Mouse (Mus musculus) heart, embryonic 15.5 days (tissue): ENCODE results near the gene Cog4. TPM values are rescaled to one million over a fixed set of nuclear protein-coding genes. Genes with fewer than 3 reads are reported as not detected.
"Not testable (repeated sequence)": the region's sequence is repeated elsewhere in the genome, so short reads cannot be mapped to it uniquely, and the experiment has no call there.

Experiments used
- ATAC-seq: fragments of 200-750 bp; cut with Nextera tagmentation; replicated peaks from 2 replicates; pipeline ENCODE4 v1.8.0; 2017; ENCODE audit warnings: low read depth, moderate TSS enrichment; ENCODE audit not compliant: insufficient number of reproducible peaks, insufficient read depth, low FRiP score
- H3K27ac ChIP-seq: fragments of 300-500 bp; sonication (generic); 2 replicates; pipeline ENCODE4 v1.5.1; 2015; ENCODE audit warnings: mild to moderate bottlenecking, inconsistent platforms
- H3K27me3 ChIP-seq: fragments of 300-500 bp; sonication (generic); 2 replicates; pipeline ENCODE4 v1.6.1; 2015; ENCODE audit warnings: inconsistent platforms
- H3K36me3 ChIP-seq: fragments of 300-500 bp; sonication (generic); 2 replicates; pipeline ENCODE4 v1.6.1; 2015; ENCODE audit warnings: mild to moderate bottlenecking, inconsistent platforms
- H3K4me1 ChIP-seq: fragments of 300-500 bp; sonication (generic); replicated peaks from 2 replicates; pipeline ENCODE4 v1.6.1; 2015; ENCODE audit warnings: inconsistent platforms
- H3K4me2 ChIP-seq: fragments of 300-500 bp; sonication (generic); 2 replicates; pipeline ENCODE4 v1.6.1; 2015; ENCODE audit warnings: inconsistent platforms, mild to moderate bottlenecking, moderate library complexity
- H3K4me3 ChIP-seq: fragments of 300-500 bp; sonication (generic); 2 replicates; pipeline ENCODE4 v1.5.1; 2015; ENCODE audit warnings: mild to moderate bottlenecking, inconsistent platforms
- H3K9ac ChIP-seq: fragments of 300-500 bp; sonication (generic); 2 replicates; pipeline ENCODE4 v1.6.1; 2015; ENCODE audit warnings: mild to moderate bottlenecking, inconsistent platforms
- H3K9me3 ChIP-seq: fragments of 300-500 bp; sonication (generic); replicated peaks from 2 replicates; pipeline ENCODE4 v1.6.1; 2016; ENCODE audit warnings: inconsistent platforms
- WGBS: fragments of 180-500 bp; shearing (Covaris S2); methylation state at CpG from one replicate; pipeline ENCODE4 v1.1.7; 2015; ENCODE audit warnings: mixed read lengths; 5-methylcytosine and 5-hydroxymethylcytosine counted together
- polyA plus RNA-seq: library from polyadenylated mRNA; unstranded; fragments of >200 nt; fragmentation: Nextera tagmentation; extraction: Ambion mirVana; gene quantifications from 2 replicates; pipeline ENCODE4 v1.2.1, GENCODE M21; 2015

Cog4 gene
- polyA plus RNA-seq, 1 experiment from 2014 or later, result 53.9 TPM

DNA sequence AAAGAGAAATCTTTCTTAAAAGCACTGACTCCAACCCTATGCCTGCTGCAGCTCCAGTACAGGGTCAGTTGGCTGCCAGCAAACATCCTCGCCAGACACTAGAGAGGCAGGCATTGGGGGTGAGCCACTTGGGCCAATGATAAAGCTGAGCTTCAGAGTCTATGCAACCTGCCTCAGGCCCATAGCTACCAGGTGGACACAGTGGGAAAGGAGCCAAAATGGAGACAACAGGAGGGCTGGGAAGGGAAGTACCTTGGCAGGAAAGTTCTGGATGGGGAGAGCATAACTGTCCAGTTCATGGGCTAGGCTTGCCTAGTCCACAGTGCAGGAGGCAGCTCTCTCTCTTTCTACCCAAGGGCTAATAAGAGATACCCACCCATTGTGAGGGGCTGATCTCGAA is 46.5 kb downstream of the Cog4 start:
- no peaks in the 10 kb centered on the region for H3K27me3 ChIP-seq
- no peak overlapping the region for H3K4me3 ChIP-seq
- H3K4me2 ChIP-seq, result no peak overlapping the region
- WGBS, result 93% methylated on average over 2 of the region's 2 CpGs
- H3K9me3 ChIP-seq, result no peaks in the 10 kb centered on the region
- H3K9ac ChIP-seq, result no peak overlapping the region
- no peak overlapping the region for H3K27ac ChIP-seq
- ATAC-seq, result no peak
- peaks cover 4% of the 10 kb centered on the region; the same call in 1 of the 2 replicates for H3K36me3 ChIP-seq
- H3K4me1 ChIP-seq, result 0 out of 2 replicates have a peak, but pooled peaks cover 2% of the 10 kb centered on the region

DNA sequence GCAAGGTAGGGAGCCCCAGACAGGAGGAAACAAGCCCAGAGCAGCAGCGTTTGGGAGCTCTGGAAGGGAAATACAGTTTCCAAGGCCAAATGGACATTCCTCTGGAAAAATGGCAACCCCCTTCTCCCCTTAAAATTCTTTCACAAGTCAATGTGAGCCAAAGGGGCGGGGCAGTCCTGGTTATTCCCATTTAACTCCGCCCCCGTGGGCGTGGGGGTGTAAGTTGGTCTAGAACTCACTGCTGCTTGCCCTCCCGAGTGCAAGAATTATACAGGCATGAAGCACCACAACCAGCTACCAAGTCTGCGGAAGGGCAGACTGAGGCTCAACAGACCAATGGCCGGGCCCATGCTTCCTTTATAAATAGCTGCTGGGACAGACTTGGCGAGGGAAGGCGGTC is 48.5 kb downstream of the Cog4 start:
- H3K4me1 ChIP-seq, result 0 out of 2 replicates have a peak, but pooled peaks cover 2% of the 10 kb centered on the region
- no peak overlapping the region for H3K27ac ChIP-seq
- no peak overlapping the region for H3K9ac ChIP-seq
- H3K4me2 ChIP-seq, result no peak overlapping the region
- no peaks in the 10 kb centered on the region for H3K27me3 ChIP-seq
- WGBS, result 81% methylated on average over 10 of the region's 10 CpGs
- ATAC-seq, result no peak
- H3K36me3 ChIP-seq, result peaks cover 9% of the 10 kb centered on the region; the same call in 1 of the 2 replicates
- no peaks in the 10 kb centered on the region for H3K9me3 ChIP-seq
- H3K4me3 ChIP-seq, result no peak overlapping the region

DNA sequence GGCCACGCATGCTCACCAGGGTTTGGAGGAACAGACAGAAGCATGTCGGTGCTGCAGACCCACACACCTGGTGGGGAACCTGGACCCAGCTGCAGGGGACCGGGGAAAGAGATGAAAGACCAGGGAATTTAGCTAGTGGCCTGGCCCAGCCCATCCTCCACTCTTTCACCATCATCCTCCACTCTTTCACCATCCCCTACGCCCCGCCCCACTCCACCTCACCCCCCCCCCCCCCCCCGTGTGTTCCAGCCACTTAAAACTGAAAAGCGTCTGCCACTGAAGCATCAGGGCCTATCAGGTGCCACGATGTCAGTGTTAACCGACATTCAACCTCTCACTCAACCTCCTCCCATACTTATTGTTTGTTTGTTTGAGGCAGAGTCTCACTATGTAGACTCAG is 48.9 kb downstream of the Cog4 start:
- Histone ChIP-seq H3K9ac (no peak overlapping the region), H3K4me1 (0 out of 2 replicates have a peak, but pooled peaks cover under 1% of the 10 kb centered on the region), H3K4me3 (no peak overlapping the region), H3K9me3 (no peaks in the 10 kb centered on the region), H3K27me3 (no peaks in the 10 kb centered on the region), H3K36me3 (peaks cover 9% of the 10 kb centered on the region; the same call in 1 of the 2 replicates), H3K27ac (no peak overlapping the region), H3K4me2 (no peak overlapping the region)
- no peak for ATAC-seq
- WGBS, result 60% methylated on average over 9 of the region's 9 CpGs

GRCm38 (mm10) chr8:110895812-110896211 is 49.4 kb downstream of the Cog4 start:
- Histone ChIP-seq H3K4me1 (no peaks in the 10 kb centered on the region), H3K4me3 (no peak overlapping the region), H3K9me3 (no peaks in the 10 kb centered on the region), H3K36me3 (peaks cover 9% of the 10 kb centered on the region; the same call in 1 of the 2 replicates), H3K27me3 (no peaks in the 10 kb centered on the region), H3K9ac (no peak overlapping the region), H3K4me2 (no peak overlapping the region), H3K27ac (no peak overlapping the region)
- WGBS, result 94% methylated on average over 13 of the region's 13 CpGs
- no peak for ATAC-seq

DNA sequence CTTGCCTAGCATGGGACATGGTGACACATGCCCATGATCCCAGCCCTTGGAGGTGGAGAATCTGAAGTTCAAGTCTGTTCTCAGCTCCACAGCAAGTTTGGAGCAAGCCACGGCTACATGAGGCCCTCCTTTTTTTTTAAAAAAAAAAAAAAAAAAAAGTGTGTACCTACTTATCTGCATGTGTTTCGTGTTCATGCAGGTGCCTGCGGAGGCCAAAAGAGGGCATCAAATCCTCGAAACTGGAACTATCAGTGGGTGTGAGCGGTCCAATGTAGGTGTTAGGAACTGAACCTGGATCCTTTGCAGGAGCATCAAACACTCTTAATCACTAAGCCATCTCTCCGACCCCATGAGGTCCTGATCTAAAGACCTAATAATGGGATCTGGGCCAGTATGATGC is 51.1 kb downstream of the Cog4 start:
- Histone ChIP-seq H3K27me3 (no peaks in the 10 kb centered on the region), H3K9me3 (no peaks in the 10 kb centered on the region), H3K4me1 (peaks cover 2% of the 10 kb centered on the region; the same call in 1 of the 2 replicates), H3K27ac (no peak overlapping the region), H3K36me3 (peaks cover 9% of the 10 kb centered on the region; the same call in 1 of the 2 replicates), H3K4me3 (no peak overlapping the region), H3K4me2 (no peak overlapping the region), H3K9ac (no peak overlapping the region)
- WGBS, result 92% methylated on average over 6 of the region's 6 CpGs
- no peak for ATAC-seq

DNA sequence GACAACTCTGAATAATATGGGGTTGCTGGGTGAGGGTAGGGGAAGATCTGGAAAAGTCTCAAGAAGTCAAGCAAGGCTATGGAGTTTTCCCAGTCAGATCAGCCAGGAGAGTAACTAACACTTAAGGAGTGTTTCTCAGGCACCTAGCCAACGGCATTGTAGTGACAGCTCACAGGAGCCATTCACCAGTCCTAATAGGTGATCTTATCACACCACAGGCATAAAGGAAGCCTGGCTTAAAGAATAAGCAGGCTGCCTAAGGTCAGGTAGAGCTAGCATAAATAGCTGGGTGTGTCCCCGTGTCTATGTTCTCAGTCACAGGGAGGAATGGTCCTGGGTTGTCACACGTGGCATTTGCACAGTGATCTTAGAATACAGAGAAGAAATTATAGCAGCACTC is 54.7 kb downstream of the Cog4 start:
- H3K27ac ChIP-seq, result no peak overlapping the region
- H3K27me3 ChIP-seq, result no peaks in the 10 kb centered on the region
- H3K4me2 ChIP-seq, result no peak overlapping the region
- H3K9me3 ChIP-seq, result no peaks in the 10 kb centered on the region
- no peak for ATAC-seq
- H3K4me1 ChIP-seq, result peaks cover 2% of the 10 kb centered on the region; the same call in 1 of the 2 replicates
- H3K9ac ChIP-seq, result no peak overlapping the region
- peaks cover 9% of the 10 kb centered on the region; the same call in 1 of the 2 replicates for H3K36me3 ChIP-seq
- WGBS, result 64% methylated on average over 3 of the region's 3 CpGs
- no peak overlapping the region for H3K4me3 ChIP-seq

- WGBS, result 3% methylated on average over 30 of the region's 30 CpGs
- H3K4me1 ChIP-seq, result peaks cover 2% of the 10 kb centered on the region; the same call in 1 of the 2 replicates
- peak within 1 kb of the TSS; percentile 67 for H3K4me2 ChIP-seq
- H3K4me3 ChIP-seq, result peak within 1 kb of the TSS; percentile 86
- H3K9ac ChIP-seq, result peak within 1 kb of the TSS; percentile 77
- H3K36me3 ChIP-seq, result peaks cover 9% of the 10 kb centered on the region; the same call in 1 of the 2 replicates
- no peaks in the 10 kb centered on the region for H3K9me3 ChIP-seq
- peak; percentile 89 for ATAC-seq
- H3K27me3 ChIP-seq, result no peaks in the 10 kb centered on the region
- no peak within 1 kb of the TSS for H3K27ac ChIP-seq
These were observed 55.6 kb downstream of the Cog4 start, which contains the start of gene Fuk for GRCm38 (mm10) chr8:110901839-110902578. Fuk (minus strand) TSS chr8:110902488.

DNA sequence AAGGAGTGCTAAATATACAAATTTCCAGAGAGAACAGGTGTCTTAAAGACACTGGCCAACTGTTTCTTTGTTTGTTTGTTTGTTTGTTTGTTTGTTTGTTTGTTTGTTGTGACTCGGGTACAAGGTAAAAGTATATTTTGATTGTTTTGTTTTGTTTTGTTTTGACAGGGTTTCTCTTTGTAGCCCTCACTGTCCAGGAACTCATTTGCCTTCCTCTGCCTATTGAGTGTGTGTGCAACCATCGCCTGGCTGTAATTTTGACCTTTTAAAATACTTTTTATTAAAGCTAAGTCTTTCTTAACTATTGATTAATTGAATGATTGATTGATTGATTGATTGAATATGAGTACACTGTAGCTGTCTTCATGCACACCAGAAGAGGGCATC is 56.2 kb downstream of the Cog4 start:
- WGBS, result 69% methylated on average over 2 of the region's 2 CpGs
- Histone ChIP-seq H3K27ac (no peak overlapping the region), H3K4me2 (peak overlapping the region; percentile 67), H3K4me1 (peaks cover 2% of the 10 kb centered on the region; the same call in 1 of the 2 replicates), H3K9ac (peak overlapping the region; percentile 77), H3K9me3 (no peaks in the 10 kb centered on the region), H3K27me3 (no peaks in the 10 kb centered on the region), H3K36me3 (peaks cover 8% of the 10 kb centered on the region; the same call in 1 of the 2 replicates), H3K4me3 (peak overlapping the region; percentile 86)
- ATAC-seq, result no peak

- Histone ChIP-seq H3K9ac (no peak overlapping the region), H3K4me3 (no peak overlapping the region), H3K4me2 (no peak overlapping the region), H3K4me1 (peaks cover 2% of the 10 kb centered on the region; the same call in 1 of the 2 replicates), H3K27me3 (no peaks in the 10 kb centered on the region), H3K36me3 (no peaks in the 10 kb centered on the region), H3K9me3 (no peaks in the 10 kb centered on the region), H3K27ac (no peak overlapping the region)
- no peak for ATAC-seq
- 79% methylated on average over 6 of the region's 6 CpGs for WGBS
These were observed 59.0 kb downstream of the Cog4 start for GRCm38 (mm10) chr8:110905404-110905803.

GRCm38 (mm10) chr8:110906682-110907081 is 60.3 kb downstream of the Cog4 start:
- ATAC-seq, result no peak
- Histone ChIP-seq H3K4me3 (no peak overlapping the region), H3K4me2 (no peak overlapping the region), H3K9me3 (no peaks in the 10 kb centered on the region), H3K36me3 (no peaks in the 10 kb centered on the region), H3K27ac (no peak overlapping the region), H3K9ac (no peak overlapping the region), H3K27me3 (no peaks in the 10 kb centered on the region), H3K4me1 (peaks cover under 1% of the 10 kb centered on the region; the same call in 1 of the 2 replicates)
- 93% methylated on average over 1 of the region's 1 CpGs for WGBS

DNA sequence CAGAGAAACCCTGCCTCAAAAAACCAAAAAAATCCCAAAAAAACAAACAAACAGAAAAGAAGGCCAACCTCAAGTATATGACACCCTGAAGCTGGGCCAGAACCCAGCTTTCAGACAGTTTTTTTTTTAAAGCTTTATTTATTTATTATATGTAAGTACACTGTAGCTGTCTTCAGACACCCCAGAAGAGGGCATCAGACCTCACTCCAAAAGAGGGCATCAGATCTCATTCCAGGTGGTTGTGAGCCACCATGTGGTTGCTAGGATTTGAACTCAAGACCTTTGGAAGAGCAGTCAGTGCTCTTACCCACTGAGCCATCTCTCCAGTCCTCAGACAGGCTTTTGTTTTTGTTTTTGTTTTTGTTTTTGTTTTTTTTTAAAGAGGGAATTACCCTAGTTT is 63.5 kb downstream of the Cog4 start:
- not testable (repeated sequence) for H3K4me3 ChIP-seq, H3K27ac ChIP-seq, H3K9me3 ChIP-seq, H3K4me2 ChIP-seq, H3K27me3 ChIP-seq, H3K36me3 ChIP-seq, H3K4me1 ChIP-seq, ATAC-seq, H3K9ac ChIP-seq
